Mouse (Mus musculus): ENCODE results near the gene Echdc2. TPM values are rescaled to one million over a fixed set of nuclear protein-coding genes. Genes with fewer than 3 reads are reported as not detected.

Echdc2 gene
- total and polyA plus RNA-seq, 2 experiments from 2014 or later = 11.4 to 19.0 TPM

GRCm38 (mm10) chr4:108199236-108199635, 34.0 kb downstream of the Echdc2 start:
- Histone ChIP-seq H3K9ac (no peak overlapping the region), H3K27ac (ENCODE audit: low read depth, low read length) (no peak overlapping the region), H3K9me3 (ENCODE audit: low read length) (no peaks in the 10 kb centered on the region), H3K4me1 (ENCODE audit: insufficient read depth) (no peaks in the 10 kb centered on the region), H3K4me2 (ENCODE audit: low read depth) (no peak overlapping the region), H3K27me3 (ENCODE audit: insufficient read depth, low read length) (no peaks in the 10 kb centered on the region), H3K4me3 (ENCODE audit: low read depth, low read length) (no peak overlapping the region), H3K36me3 (ENCODE audit: insufficient read depth) (no peaks in the 10 kb centered on the region)
- WGBS = 69% methylated on average over 2 of the region's 2 CpGs
- TF ChIP-seq CTCF (IDR thresholded peaks at IDR 0.05; ENCODE audit: low read depth) = no peak
- no peak for DNase-seq
- ATAC-seq = no peak

- ATAC-seq = no peak
- WGBS = 91% methylated on average over 6 of the region's 6 CpGs
- Histone ChIP-seq H3K4me2 (ENCODE audit: low read depth) (no peak overlapping the region), H3K27me3 (ENCODE audit: insufficient read depth, low read length) (no peaks in the 10 kb centered on the region), H3K9me3 (ENCODE audit: low read length) (no peaks in the 10 kb centered on the region), H3K36me3 (ENCODE audit: insufficient read depth) (no peaks in the 10 kb centered on the region), H3K9ac (no peak overlapping the region), H3K4me3 (ENCODE audit: low read depth, low read length) (no peak overlapping the region), H3K4me1 (ENCODE audit: insufficient read depth) (no peaks in the 10 kb centered on the region), H3K27ac (ENCODE audit: low read depth, low read length) (no peak overlapping the region)
- DNase-seq = no peak
- no peak for TF ChIP-seq CTCF (IDR thresholded peaks at IDR 0.05; ENCODE audit: low read depth)
Observed at GRCm38 (mm10) chr4:108204629-108205028, 39.4 kb downstream of the Echdc2 start.

GRCm38 (mm10) chr4:108213023-108213422, 47.8 kb downstream of the Echdc2 start:
- Histone ChIP-seq H3K9me3 (ENCODE audit: low read length) (no peaks in the 10 kb centered on the region), H3K27me3 (ENCODE audit: insufficient read depth, low read length) (peaks cover 13% of the 10 kb centered on the region; the same call in 1 of the 2 replicates), H3K4me1 (ENCODE audit: insufficient read depth) (no peaks in the 10 kb centered on the region), H3K36me3 (ENCODE audit: insufficient read depth) (no peaks in the 10 kb centered on the region), H3K4me2 (ENCODE audit: low read depth) (no peak overlapping the region), H3K27ac (ENCODE audit: low read depth, low read length) (no peak overlapping the region), H3K4me3 (ENCODE audit: low read depth, low read length) (no peak overlapping the region), H3K9ac (no peak overlapping the region)
- no peak for ATAC-seq
- WGBS = 93% methylated on average over 2 of the region's 2 CpGs
- TF ChIP-seq CTCF (IDR thresholded peaks at IDR 0.05; ENCODE audit: low read depth) = no peak
- DNase-seq = no peak

- peak within 1 kb of the TSS; percentile 30 for H3K4me3 ChIP-seq (ENCODE audit: low read depth, low read length)
- H3K27ac ChIP-seq (ENCODE audit: low read depth, low read length) = no peak within 1 kb of the TSS
- peak within 1 kb of the TSS; percentile 38 for H3K4me2 ChIP-seq (ENCODE audit: low read depth)
- no peak for TF ChIP-seq CTCF (IDR thresholded peaks at IDR 0.05; ENCODE audit: low read depth)
- no peak for ATAC-seq
- DNase-seq = no peak
- 1% methylated on average over 77 of the region's 107 CpGs for WGBS
- H3K9ac ChIP-seq = 0 out of 2 replicates have a peak within 1 kb of the TSS, but pooled peaks have one; percentile 3
- H3K27me3 ChIP-seq (ENCODE audit: insufficient read depth, low read length) = peaks cover 26% of the 10 kb centered on the region; the same call in 1 of the 2 replicates
- H3K9me3 ChIP-seq (ENCODE audit: low read length) = no peaks in the 10 kb centered on the region
- no peaks in the 10 kb centered on the region for H3K4me1 ChIP-seq (ENCODE audit: insufficient read depth)
- H3K36me3 ChIP-seq (ENCODE audit: insufficient read depth) = no peaks in the 10 kb centered on the region
Observed at GRCm38 (mm10) chr4:108217332-108218179, 52.3 kb downstream of the Echdc2 start, which contains the start of gene Zyg11a. Gene Zyg11a (minus strand): TSS chr4:108218048.

GRCm38 (mm10) chr4:108219019-108219418, 53.8 kb downstream of the Echdc2 start:
- Histone ChIP-seq H3K36me3 (ENCODE audit: insufficient read depth) (no peaks in the 10 kb centered on the region), H3K27ac (ENCODE audit: low read depth, low read length) (no peak overlapping the region), H3K27me3 (ENCODE audit: insufficient read depth, low read length) (peaks cover 26% of the 10 kb centered on the region; the same call in 1 of the 2 replicates), H3K4me1 (ENCODE audit: insufficient read depth) (no peaks in the 10 kb centered on the region), H3K9me3 (ENCODE audit: low read length) (no peaks in the 10 kb centered on the region), H3K9ac (no peak overlapping the region), H3K4me2 (ENCODE audit: low read depth) (no peak overlapping the region), H3K4me3 (ENCODE audit: low read depth, low read length) (no peak overlapping the region)
- ATAC-seq (no peak), DNase-seq (no peak)
- WGBS = 12% methylated on average over 9 of the region's 9 CpGs
- no peak for TF ChIP-seq CTCF (IDR thresholded peaks at IDR 0.05; ENCODE audit: low read depth)

GRCm38 (mm10) chr4:108222507-108222906, 57.3 kb downstream of the Echdc2 start:
- ATAC-seq (no peak), DNase-seq (no peak)
- Histone ChIP-seq H3K9ac (no peak overlapping the region), H3K27ac (ENCODE audit: low read depth, low read length) (no peak overlapping the region), H3K9me3 (ENCODE audit: low read length) (no peaks in the 10 kb centered on the region), H3K4me1 (ENCODE audit: insufficient read depth) (no peaks in the 10 kb centered on the region), H3K27me3 (ENCODE audit: insufficient read depth, low read length) (peaks cover 16% of the 10 kb centered on the region; the same call in 1 of the 2 replicates), H3K4me3 (ENCODE audit: low read depth, low read length) (no peak overlapping the region), H3K4me2 (ENCODE audit: low read depth) (no peak overlapping the region), H3K36me3 (ENCODE audit: insufficient read depth) (no peaks in the 10 kb centered on the region)
- 73% methylated on average over 5 of the region's 5 CpGs for WGBS
- TF ChIP-seq CTCF (IDR thresholded peaks at IDR 0.05; ENCODE audit: low read depth) = no peak

GRCm38 (mm10) chr4:108225341-108225872, 60.2 kb downstream of the Echdc2 start:
- WGBS = 73% methylated on average over 3 of the region's 3 CpGs
- ATAC-seq (no peak), DNase-seq (no peak)
- no peak overlapping the region for H3K4me3 ChIP-seq (ENCODE audit: low read depth, low read length)
- H3K36me3 ChIP-seq (ENCODE audit: insufficient read depth) = no peaks in the 10 kb centered on the region
- H3K27me3 ChIP-seq (ENCODE audit: insufficient read depth, low read length) = no peaks in the 10 kb centered on the region
- TF ChIP-seq CTCF (IDR thresholded peaks at IDR 0.05; ENCODE audit: low read depth) = no peak
- H3K27ac ChIP-seq (ENCODE audit: low read depth, low read length) = no peak overlapping the region
- H3K9ac ChIP-seq = no peak overlapping the region
- H3K9me3 ChIP-seq (ENCODE audit: low read length) = no peaks in the 10 kb centered on the region
- no peaks in the 10 kb centered on the region for H3K4me1 ChIP-seq (ENCODE audit: insufficient read depth)
- no peak overlapping the region for H3K4me2 ChIP-seq (ENCODE audit: low read depth)

Other genes with a start within 250 kb of the Echdc2 start
- gene Cpt2, start 241.8 kb upstream of the Echdc2 start, total RNA-seq (2014; rRNA removed) = 5.5 and 9.5 TPM in 2 replicates
- 8.8 and 9.7 TPM in 2 replicates for gene Cpt2, start 241.8 kb upstream of the Echdc2 start, polyA plus RNA-seq (2015; fragmentation: Nextera tagmentation; extraction: Ambion mirVana)
- gene Slc1a7, start 197.1 kb upstream of the Echdc2 start, total RNA-seq (2014; rRNA removed) = 0.15 TPM in 1 of 2 replicates, not detected in the other
- gene Slc1a7, start 197.1 kb upstream of the Echdc2 start, polyA plus RNA-seq (2015; fragmentation: Nextera tagmentation; extraction: Ambion mirVana) = 0.10 TPM in 1 of 2 replicates, not detected in the other
- gene Podn, start 69.0 kb upstream of the Echdc2 start, total RNA-seq (2014; rRNA removed) = 2.4 and 2.5 TPM in 2 replicates
- 0.59 and 1.1 TPM in 2 replicates for gene Podn, start 69.0 kb upstream of the Echdc2 start, polyA plus RNA-seq (2015; fragmentation: Nextera tagmentation; extraction: Ambion mirVana)
- gene Scp2, start 20.4 kb upstream of the Echdc2 start, total RNA-seq (2014; rRNA removed) = 122 and 143 TPM in 2 replicates
- gene Scp2, start 20.4 kb upstream of the Echdc2 start, polyA plus RNA-seq (2015; fragmentation: Nextera tagmentation; extraction: Ambion mirVana) = 212 and 220 TPM in 2 replicates
- gene Zyg11a, start 52.6 kb downstream of the Echdc2 start, total RNA-seq (2014; rRNA removed) = not detected in 2 replicates
- gene Zyg11a, start 52.6 kb downstream of the Echdc2 start, polyA plus RNA-seq (2015; fragmentation: Nextera tagmentation; extraction: Ambion mirVana) = not detected in 2 replicates
- 142 and 151 TPM in 2 replicates for gene Zyg11b, start 135.7 kb downstream of the Echdc2 start, total RNA-seq (2014; rRNA removed)
- gene Zyg11b, start 135.7 kb downstream of the Echdc2 start, polyA plus RNA-seq (2015; fragmentation: Nextera tagmentation; extraction: Ambion mirVana) = 18.8 and 23.8 TPM in 2 replicates
- gene Coa7, start 162.7 kb downstream of the Echdc2 start, total RNA-seq (2014; rRNA removed) = 21.6 and 22.3 TPM in 2 replicates
- gene Coa7, start 162.7 kb downstream of the Echdc2 start, polyA plus RNA-seq (2015; fragmentation: Nextera tagmentation; extraction: Ambion mirVana) = 59.5 and 66.0 TPM in 2 replicates
- 1.9 TPM in 1 of 2 replicates, not detected in the other for gene Shisal2a, start 217.9 kb downstream of the Echdc2 start, total RNA-seq (2014; rRNA removed)
- 3.0 and 4.9 TPM in 2 replicates for gene Shisal2a, start 217.9 kb downstream of the Echdc2 start, polyA plus RNA-seq (2015; fragmentation: Nextera tagmentation; extraction: Ambion mirVana)
- gene Gpx7, start 241.5 kb downstream of the Echdc2 start, total RNA-seq (2014; rRNA removed) = 24.1 and 38.5 TPM in 2 replicates
- 37.5 and 46.4 TPM in 2 replicates for gene Gpx7, start 241.5 kb downstream of the Echdc2 start, polyA plus RNA-seq (2015; fragmentation: Nextera tagmentation; extraction: Ambion mirVana)

Data from forebrain, postnatal 0 days (tissue).